Mouse (Mus musculus): ENCODE measurements around the gene Ap1b1. TPM values are rescaled to one million over a fixed set of nuclear protein-coding genes. Genes with fewer than 3 reads are reported as not detected.
"Not testable (repeated sequence)": the region's sequence is repeated elsewhere in the genome, so short reads cannot be mapped to it uniquely, and the experiment has no call there.

Ap1b1 gene
- polyA plus RNA-seq, 1 experiment from 2014 or later: 48.9 TPM

GRCm38 (mm10) chr11:5065056-5065821 is 78.6 kb downstream of the Ap1b1 start, which contains the start of gene Gas2l1:
Gas2l1 (minus strand) TSS chr11:5065327.
- ATAC-seq (ENCODE audit: insufficient read depth) (peak; percentile 84), DNase-seq (peak; percentile 96)
- under 1% methylated on average over 50 of the region's 50 CpGs for WGBS
- peak within 1 kb of the TSS; percentile 73 for H3K9ac ChIP-seq
- H3K4me2 ChIP-seq: peak within 1 kb of the TSS; percentile 98
- no peaks in the 10 kb centered on the region for H3K9me3 ChIP-seq (ENCODE audit: low read depth, low read length)
- peaks cover 31% of the 10 kb centered on the region for H3K36me3 ChIP-seq (ENCODE audit: insufficient read depth)
- peak; percentile 70 for TF ChIP-seq CTCF (IDR thresholded peaks at IDR 0.05; ENCODE audit: low read depth)
- H3K27me3 ChIP-seq (ENCODE audit: insufficient read depth, low read length): peaks cover 41% of the 10 kb centered on the region
- peaks cover 13% of the 10 kb centered on the region; the same call in 1 of the 2 replicates for H3K4me1 ChIP-seq (ENCODE audit: insufficient read depth)
- H3K4me3 ChIP-seq (ENCODE audit: low read depth, low read length): peak within 1 kb of the TSS; percentile 69
- H3K27ac ChIP-seq (ENCODE audit: low read depth): peak within 1 kb of the TSS; percentile 38; the same call in 1 of the 2 replicates

- peaks cover 42% of the 10 kb centered on the region for H3K36me3 ChIP-seq (ENCODE audit: insufficient read depth)
- no peak for TF ChIP-seq CTCF (IDR thresholded peaks at IDR 0.05; ENCODE audit: low read depth)
- ATAC-seq (ENCODE audit: insufficient read depth) (no peak), DNase-seq (no peak)
- no peak overlapping the region for H3K4me3 ChIP-seq (ENCODE audit: low read depth, low read length)
- H3K4me1 ChIP-seq (ENCODE audit: insufficient read depth): peaks cover 4% of the 10 kb centered on the region; the same call in 1 of the 2 replicates
- H3K9ac ChIP-seq: no peak overlapping the region
- H3K27ac ChIP-seq (ENCODE audit: low read depth): no peak overlapping the region
- H3K4me2 ChIP-seq: no peak overlapping the region
- H3K27me3 ChIP-seq (ENCODE audit: insufficient read depth, low read length): peaks cover 23% of the 10 kb centered on the region
- no peaks in the 10 kb centered on the region for H3K9me3 ChIP-seq (ENCODE audit: low read depth, low read length)
Measured at GRCm38 (mm10) chr11:5067063-5067462, 80.4 kb downstream of the Ap1b1 start.

DNA sequence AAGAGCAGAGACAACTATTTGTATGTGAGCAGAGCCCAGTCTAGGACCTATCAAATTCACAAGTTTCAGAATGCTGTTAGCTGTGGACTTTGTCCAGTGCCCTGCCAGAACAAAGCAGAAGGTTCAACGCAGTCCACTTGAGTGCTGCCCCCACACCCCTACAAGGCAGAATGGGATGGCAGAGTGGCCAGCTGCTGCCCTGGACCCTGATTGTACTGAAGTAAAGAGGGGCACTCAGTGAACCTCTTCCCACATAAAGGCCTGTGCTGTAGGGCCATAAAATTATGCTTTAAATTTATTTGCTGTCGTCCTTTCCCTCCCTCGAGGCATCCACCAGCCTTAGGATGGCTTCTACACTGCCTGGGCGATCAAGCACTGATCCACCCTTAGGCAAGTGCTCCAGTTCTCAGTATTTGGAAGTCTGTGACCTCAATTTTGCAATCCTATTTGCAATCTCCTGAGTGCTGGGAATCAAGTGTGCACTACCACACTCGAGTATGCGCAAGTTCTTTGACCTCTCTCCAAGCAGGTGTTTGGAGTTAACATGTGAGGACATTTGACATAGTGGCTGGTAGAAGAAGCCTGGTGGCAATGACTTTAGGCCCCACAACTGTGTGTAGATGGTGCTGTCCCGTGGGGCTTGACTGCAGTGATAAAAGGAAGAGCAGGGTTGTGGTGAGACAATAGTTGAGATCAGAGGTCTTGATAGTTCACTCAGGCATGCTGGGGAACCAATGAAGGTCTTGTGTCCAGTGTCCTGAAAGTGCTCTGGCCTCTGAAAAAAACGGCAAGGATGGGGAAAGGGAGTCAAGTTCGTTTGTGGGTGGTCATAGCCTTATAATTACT is 81.7 kb downstream of the Ap1b1 start:
- ATAC-seq (ENCODE audit: insufficient read depth): no peak

GRCm38 (mm10) chr11:5074882-5075281 is 88.3 kb downstream of the Ap1b1 start:
- ATAC-seq (ENCODE audit: insufficient read depth) (peak; percentile 48; the same call in 1 of the 2 replicates), DNase-seq (peak; percentile 76)
- Histone ChIP-seq H3K27ac (ENCODE audit: low read depth) (no peak overlapping the region), H3K4me1 (ENCODE audit: insufficient read depth) (no peaks in the 10 kb centered on the region), H3K36me3 (ENCODE audit: insufficient read depth) (peaks cover 87% of the 10 kb centered on the region), H3K4me2 (no peak overlapping the region), H3K9ac (no peak overlapping the region), H3K27me3 (ENCODE audit: insufficient read depth, low read length) (no peaks in the 10 kb centered on the region), H3K4me3 (ENCODE audit: low read depth, low read length) (no peak overlapping the region), H3K9me3 (ENCODE audit: low read depth, low read length) (no peaks in the 10 kb centered on the region)
- WGBS: 68% methylated on average over 4 of the region's 4 CpGs
- peak; percentile 61 for TF ChIP-seq CTCF (IDR thresholded peaks at IDR 0.05; ENCODE audit: low read depth)

More for the DNA sequence above, 81.7 kb downstream of the Ap1b1 start:
- Histone ChIP-seq H3K4me3 (ENCODE audit: low read depth, low read length) (no peak overlapping the region), H3K4me1 (ENCODE audit: insufficient read depth) (peaks cover 2% of the 10 kb centered on the region; the same call in 1 of the 2 replicates), H3K9ac (no peak overlapping the region), H3K36me3 (ENCODE audit: insufficient read depth) (peaks cover 54% of the 10 kb centered on the region), H3K27me3 (ENCODE audit: insufficient read depth, low read length) (peaks cover 10% of the 10 kb centered on the region), H3K27ac (ENCODE audit: low read depth) (no peak overlapping the region), H3K9me3 (ENCODE audit: low read depth, low read length) (no peaks in the 10 kb centered on the region), H3K4me2 (no peak overlapping the region)
- TF ChIP-seq CTCF (IDR thresholded peaks at IDR 0.05; ENCODE audit: low read depth): no peak
- DNase-seq: no peak
- WGBS: 76% methylated on average over 9 of the region's 9 CpGs

- no peaks in the 10 kb centered on the region for H3K4me1 ChIP-seq (ENCODE audit: insufficient read depth)
- H3K9me3 ChIP-seq (ENCODE audit: low read depth, low read length): no peaks in the 10 kb centered on the region
- no peak overlapping the region for H3K9ac ChIP-seq
- no peak overlapping the region for H3K4me3 ChIP-seq (ENCODE audit: low read depth, low read length)
- no peak overlapping the region for H3K4me2 ChIP-seq
- ATAC-seq (ENCODE audit: insufficient read depth) (no peak), DNase-seq (no peak)
- H3K27me3 ChIP-seq (ENCODE audit: insufficient read depth, low read length): no peaks in the 10 kb centered on the region
- TF ChIP-seq CTCF (IDR thresholded peaks at IDR 0.05; ENCODE audit: low read depth): 0 out of 2 replicates have a peak, but pooled peaks have one; percentile 3
- H3K27ac ChIP-seq (ENCODE audit: low read depth): no peak overlapping the region
- peaks cover 87% of the 10 kb centered on the region for H3K36me3 ChIP-seq (ENCODE audit: insufficient read depth)
Measured at GRCm38 (mm10) chr11:5075760-5076159, 89.1 kb downstream of the Ap1b1 start.

GRCm38 (mm10) chr11:5076843-5077242 is 90.2 kb downstream of the Ap1b1 start:
- not testable (repeated sequence) for ATAC-seq (ENCODE audit: insufficient read depth); H3K4me1 ChIP-seq (ENCODE audit: insufficient read depth); H3K9ac ChIP-seq; H3K4me3 ChIP-seq (ENCODE audit: low read depth, low read length); H3K9me3 ChIP-seq (ENCODE audit: low read depth, low read length); H3K4me2 ChIP-seq; H3K27me3 ChIP-seq (ENCODE audit: insufficient read depth, low read length); H3K27ac ChIP-seq (ENCODE audit: low read depth); DNase-seq
- WGBS: 89% methylated on average over 3 of the region's 5 CpGs
- peaks cover 84% of the 10 kb centered on the region for H3K36me3 ChIP-seq (ENCODE audit: insufficient read depth)

- Histone ChIP-seq H3K9me3 (ENCODE audit: low read depth, low read length) (no peaks in the 10 kb centered on the region), H3K9ac (no peak overlapping the region), H3K4me2 (no peak overlapping the region), H3K27ac (ENCODE audit: low read depth) (no peak overlapping the region), H3K4me1 (ENCODE audit: insufficient read depth) (no peaks in the 10 kb centered on the region), H3K27me3 (ENCODE audit: insufficient read depth, low read length) (no peaks in the 10 kb centered on the region), H3K36me3 (ENCODE audit: insufficient read depth) (peaks cover 90% of the 10 kb centered on the region), H3K4me3 (ENCODE audit: low read depth, low read length) (no peak overlapping the region)
- no peak for ATAC-seq (ENCODE audit: insufficient read depth)
- DNase-seq: no peak
- WGBS: 94% methylated on average over 1 of the region's 1 CpGs
- TF ChIP-seq CTCF (IDR thresholded peaks at IDR 0.05; ENCODE audit: low read depth): no peak
Measured at GRCm38 (mm10) chr11:5089147-5089546, 102.5 kb downstream of the Ap1b1 start.

Measured in lung, embryonic 14.5 days (tissue).